Mouse (Mus musculus): ENCODE measurements around the gene Ankrd9. TPM values are rescaled to one million over a fixed set of nuclear protein-coding genes. Genes with fewer than 3 reads are reported as not detected.

Gene Ankrd9
- polyA plus RNA-seq (2012; rRNA removed; ENCODE audit: low replicate concordance): 34.4 and 62.4 TPM in 2 replicates

GRCm38 (mm10) chr12:110978607-110979406 lies at the start of gene Ankrd9:
TSS of gene Ankrd9 (minus strand) at chr12:110979040.

Other genes starting within 250 kb of the Ankrd9 start
- gene Wdr20, start 241.1 kb downstream of the Ankrd9 start, polyA plus RNA-seq (2012; rRNA removed; ENCODE audit: low replicate concordance): 13.8 and 20.1 TPM in 2 replicates
- 0.78 and 0.86 TPM in 2 replicates for gene Mok, start 138.1 kb downstream of the Ankrd9 start, polyA plus RNA-seq (2012; rRNA removed; ENCODE audit: low replicate concordance)
- gene Zfp839, start 128.8 kb downstream of the Ankrd9 start, polyA plus RNA-seq (2012; rRNA removed; ENCODE audit: low replicate concordance): 4.8 and 4.9 TPM in 2 replicates
- gene Cinp, start 89.9 kb downstream of the Ankrd9 start, polyA plus RNA-seq (2012; rRNA removed; ENCODE audit: low replicate concordance): 45.8 and 46.9 TPM in 2 replicates
- gene Tecpr2, start 89.8 kb downstream of the Ankrd9 start, polyA plus RNA-seq (2012; rRNA removed; ENCODE audit: low replicate concordance): 5.2 and 6.7 TPM in 2 replicates
- gene Rcor1, start 60.3 kb upstream of the Ankrd9 start, polyA plus RNA-seq (2012; rRNA removed; ENCODE audit: low replicate concordance): 5.3 and 7.2 TPM in 2 replicates
- 21.6 and 36.0 TPM in 2 replicates for gene Traf3, start 187.3 kb upstream of the Ankrd9 start, polyA plus RNA-seq (2012; rRNA removed; ENCODE audit: low replicate concordance)
- gene 4930595D18Rik, start 205.5 kb upstream of the Ankrd9 start, polyA plus RNA-seq (2012; rRNA removed; ENCODE audit: low replicate concordance): not detected in 2 replicates

All from mammary gland, adult 2 months (tissue).